Mouse (Mus musculus) cortical plate, adult 2 months (tissue): Measurements from ENCODE around the gene Ttc23. TPM values are rescaled to one million over a fixed set of nuclear protein-coding genes. Genes with fewer than 3 reads are reported as not detected.

Experiments used
- H3K27ac ChIP-seq: fragments of 200-500 bp; 2 replicates; pipeline ENCODE4 v1.5.1; 2012; ENCODE audit warnings: low read length, control low read depth, inconsistent platforms; ENCODE audit not compliant: insufficient read depth
- H3K4me1 ChIP-seq: fragments of 200-500 bp; 2 replicates; pipeline ENCODE4 v1.6.1; 2011; ENCODE audit warnings: low read length; ENCODE audit not compliant: control insufficient read depth, insufficient read depth
- H3K4me3 ChIP-seq: fragments of 200-500 bp; 2 replicates; pipeline ENCODE4 v1.5.1; 2011; ENCODE audit warnings: mild to moderate bottlenecking, low read length, control low read depth; ENCODE audit not compliant: insufficient read depth
- CTCF ChIP-seq: fragments of 200-500 bp; IDR thresholded peaks from 2 replicates; pipeline ENCODE4 v1.5.1; 2011; ENCODE audit warnings: mild to moderate bottlenecking, control low read depth, low read length; ENCODE audit not compliant: insufficient read depth; ENCODE audit errors: extremely low read depth
- POLR2A ChIP-seq: fragments of 200-500 bp; IDR thresholded peaks from 2 replicates; pipeline ENCODE4 v1.6.1; 2011; ENCODE audit warnings: mild to moderate bottlenecking, low read length, control low read depth; ENCODE audit not compliant: insufficient read depth; ENCODE audit errors: extremely low read depth
- polyA plus RNA-seq: library from polyadenylated mRNA; depleted of rRNA; stranded (reverse); fragments of >200 nt; gene quantifications from 2 replicates; pipeline ENCODE4 v1.2.3, GENCODE M21; 2012

Gene Ttc23
- polyA plus RNA-seq, 1 experiment: 5.4 TPM

- Histone ChIP-seq H3K4me3 (no peak overlapping the region), H3K4me1 (0 out of 2 replicates have a peak, but pooled peaks cover 1% of the 10 kb centered on the region), H3K27ac (no peak overlapping the region)
- TF ChIP-seq CTCF: no peak
- no peak for TF ChIP-seq POLR2A
Measured at GRCm38 (mm10) chr7:67617646-67618045, 29.6 kb upstream of the Ttc23 start.

- TF ChIP-seq CTCF: no peak
- TF ChIP-seq POLR2A: no peak
- no peak overlapping the region for H3K27ac ChIP-seq
- peaks cover 4% of the 10 kb centered on the region; the same call in 1 of the 2 replicates for H3K4me1 ChIP-seq
- H3K4me3 ChIP-seq: no peak overlapping the region
Measured at GRCm38 (mm10) chr7:67618316-67618715, 28.9 kb upstream of the Ttc23 start.

GRCm38 (mm10) chr7:67619836-67620235, 27.4 kb upstream of the Ttc23 start:
- Histone ChIP-seq H3K27ac (no peak overlapping the region), H3K4me1 (peaks cover 4% of the 10 kb centered on the region; the same call in 1 of the 2 replicates), H3K4me3 (no peak overlapping the region)
- TF ChIP-seq POLR2A (no peak), CTCF (peak; percentile 43; the same call in 1 of the 2 replicates)

GRCm38 (mm10) chr7:67622151-67622550, 25.1 kb upstream of the Ttc23 start:
- TF ChIP-seq CTCF: no peak
- no peak for TF ChIP-seq POLR2A
- H3K4me3 ChIP-seq: no peak overlapping the region
- H3K4me1 ChIP-seq: peaks cover 4% of the 10 kb centered on the region; the same call in 1 of the 2 replicates
- H3K27ac ChIP-seq: no peak overlapping the region

DNA sequence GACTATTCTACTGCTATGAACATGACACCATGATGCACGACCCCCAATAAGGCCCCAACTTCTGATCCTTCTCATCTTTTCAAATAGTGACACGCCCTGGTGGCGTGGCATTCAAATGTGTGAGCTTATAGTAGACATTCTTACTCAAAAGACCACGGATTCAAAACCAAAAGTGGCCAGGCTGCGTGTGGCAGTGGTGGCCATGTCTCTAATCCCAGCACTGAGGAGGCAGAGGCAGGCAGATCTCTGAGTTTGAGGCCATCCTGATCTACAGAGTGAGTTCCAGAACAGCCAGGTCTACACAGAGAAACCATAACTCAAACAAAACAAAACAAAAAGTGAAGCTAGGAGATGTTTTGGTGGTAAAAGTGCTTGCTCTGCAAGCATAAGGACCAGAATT, 20.5 kb upstream of the Ttc23 start:
- TF ChIP-seq CTCF: no peak
- no peak for TF ChIP-seq POLR2A
- H3K27ac ChIP-seq: no peak overlapping the region
- peaks cover 2% of the 10 kb centered on the region; the same call in 1 of the 2 replicates for H3K4me1 ChIP-seq
- H3K4me3 ChIP-seq: no peak overlapping the region

DNA sequence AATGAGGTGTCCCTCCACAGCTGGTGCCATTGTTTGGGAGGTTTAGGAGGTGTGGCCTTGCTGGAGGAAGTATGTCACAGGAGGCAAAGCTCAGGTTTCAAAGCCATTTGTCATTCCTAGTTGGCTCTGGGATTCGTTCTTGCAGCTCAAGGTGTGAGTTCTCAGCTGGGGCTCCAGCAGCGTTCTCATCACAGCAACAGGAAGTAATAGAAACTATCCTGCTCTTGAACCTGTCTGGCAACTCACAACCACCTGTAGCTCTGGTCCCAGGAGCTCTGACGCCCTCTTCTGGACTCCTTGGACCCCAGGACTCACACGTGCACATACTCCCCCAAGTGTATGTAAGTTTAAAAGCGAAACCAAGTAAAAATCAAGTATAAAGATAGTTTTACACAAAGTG, 17.5 kb upstream of the Ttc23 start:
- Histone ChIP-seq H3K4me1 (no peaks in the 10 kb centered on the region), H3K4me3 (no peak overlapping the region), H3K27ac (no peak overlapping the region)
- no peak for TF ChIP-seq CTCF
- TF ChIP-seq POLR2A: no peak

GRCm38 (mm10) chr7:67630817-67631216, 16.4 kb upstream of the Ttc23 start:
- no peaks in the 10 kb centered on the region for H3K4me1 ChIP-seq
- no peak overlapping the region for H3K4me3 ChIP-seq
- H3K27ac ChIP-seq: no peak overlapping the region
- TF ChIP-seq CTCF (peak; percentile 100), POLR2A (no peak)

- Histone ChIP-seq H3K4me1 (no peaks in the 10 kb centered on the region), H3K4me3 (no peak overlapping the region), H3K27ac (no peak overlapping the region)
- peak; percentile 17; the same call in 1 of the 2 replicates for TF ChIP-seq CTCF
- no peak for TF ChIP-seq POLR2A
Measured at GRCm38 (mm10) chr7:67632380-67632779, 14.8 kb upstream of the Ttc23 start.

GRCm38 (mm10) chr7:67634210-67634609, 13.0 kb upstream of the Ttc23 start:
- TF ChIP-seq CTCF (no peak), POLR2A (no peak)
- Histone ChIP-seq H3K4me3 (no peak overlapping the region), H3K4me1 (no peaks in the 10 kb centered on the region), H3K27ac (no peak overlapping the region)

GRCm38 (mm10) chr7:67636161-67636560, 11.0 kb upstream of the Ttc23 start:
- TF ChIP-seq POLR2A: no peak
- TF ChIP-seq CTCF: no peak
- H3K4me1 ChIP-seq: no peaks in the 10 kb centered on the region
- no peak overlapping the region for H3K4me3 ChIP-seq
- H3K27ac ChIP-seq: no peak overlapping the region

GRCm38 (mm10) chr7:67639006-67639405, 8.2 kb upstream of the Ttc23 start:
- no peak overlapping the region for H3K4me3 ChIP-seq
- no peak overlapping the region for H3K27ac ChIP-seq
- H3K4me1 ChIP-seq: peaks cover 2% of the 10 kb centered on the region; the same call in 1 of the 2 replicates
- TF ChIP-seq POLR2A (no peak), CTCF (no peak)

DNA sequence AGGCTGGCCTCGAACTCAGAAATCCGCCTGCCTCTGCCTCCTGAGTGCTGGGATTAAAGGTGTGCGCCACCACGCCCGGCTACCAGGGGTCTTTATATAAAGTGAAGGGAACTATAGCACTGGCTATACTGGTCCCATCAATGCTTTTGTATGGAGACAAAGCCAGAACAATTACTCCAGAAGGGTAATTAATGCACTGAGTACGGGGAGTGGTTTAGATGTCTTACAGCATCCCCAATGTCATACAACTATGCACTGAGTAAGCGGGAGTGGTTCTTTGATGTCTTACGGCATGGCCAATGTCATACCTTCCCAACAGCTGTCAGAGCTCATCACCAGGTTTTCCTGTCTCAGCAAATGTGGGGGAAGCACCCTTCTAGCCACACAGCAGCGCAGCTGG, 4.3 kb upstream of the Ttc23 start:
- no peak overlapping the region for H3K4me3 ChIP-seq
- no peak overlapping the region for H3K27ac ChIP-seq
- H3K4me1 ChIP-seq: peaks cover 3% of the 10 kb centered on the region; the same call in 1 of the 2 replicates
- TF ChIP-seq CTCF (no peak), POLR2A (no peak)
